Mouse (Mus musculus) spleen, adult 2 months (tissue): Measurements from ENCODE around the gene Tle4. TPM values are rescaled to one million over a fixed set of nuclear protein-coding genes. Genes with fewer than 3 reads are reported as not detected.

Experiments
- DNase-seq, 2 experiments: peaks; one replicate each; pipeline versions ENCODE4 v3.0.0 to v3.0.0-alpha.2; 2012 to 2021; ENCODE audit warnings: low spot score in 2 of 2, low read depth in 1 of 2
- H3K27ac ChIP-seq: fragments of 200-500 bp; 2 replicates; pipeline ENCODE4 v1.5.1; 2012; ENCODE audit warnings: low read length, inconsistent platforms; ENCODE audit not compliant: insufficient read depth
- H3K27me3 ChIP-seq: fragments of 200-500 bp; 2 replicates; pipeline ENCODE4 v1.6.1; 2012; ENCODE audit warnings: mild to moderate bottlenecking, moderate library complexity, low read length, inconsistent platforms; ENCODE audit not compliant: control insufficient read depth, insufficient read depth
- H3K36me3 ChIP-seq: fragments of 200-500 bp; 2 replicates; pipeline ENCODE4 v1.6.1; 2012; ENCODE audit warnings: mild to moderate bottlenecking, low read length, inconsistent platforms; ENCODE audit not compliant: control insufficient read depth, insufficient read depth
- H3K4me1 ChIP-seq: fragments of 200-500 bp; 2 replicates; pipeline ENCODE4 v1.6.1; 2011; ENCODE audit warnings: inconsistent platforms; ENCODE audit not compliant: control insufficient read depth, insufficient read depth, insufficient read length
- H3K4me3 ChIP-seq: fragments of 200-500 bp; 2 replicates; pipeline ENCODE4 v1.5.1; 2011; ENCODE audit warnings: mild to moderate bottlenecking, inconsistent platforms; ENCODE audit not compliant: insufficient read depth, insufficient read length; ENCODE audit errors: extremely low read depth
- CTCF ChIP-seq: fragments of 200-500 bp; IDR thresholded peaks from 2 replicates; pipeline ENCODE4 v1.5.1; 2011; ENCODE audit warnings: mild to moderate bottlenecking, inconsistent platforms; ENCODE audit not compliant: insufficient read depth, insufficient read length, insufficient replicate concordance; ENCODE audit errors: extremely low read depth
- POLR2A ChIP-seq: fragments of 200-500 bp; IDR thresholded peaks from 2 replicates; pipeline ENCODE4 v1.6.1; 2011; ENCODE audit warnings: low read depth, low read length, inconsistent platforms
- WGBS: fragments of 180-500 bp; shearing (Covaris S2); methylation state at CpG from one replicate; pipeline ENCODE4 v1.1.7; 2018; 5-methylcytosine and 5-hydroxymethylcytosine counted together
- polyA plus RNA-seq: library from polyadenylated mRNA; depleted of rRNA; stranded (reverse); fragments of >200 nt; gene quantifications from 2 replicates; pipeline ENCODE4 v1.2.3, GENCODE M21; 2012

The Tle4 gene
- polyA plus RNA-seq, 1 experiment, result 15.9 TPM

- no peak for DNase-seq
- TF ChIP-seq CTCF, result no peak
- TF ChIP-seq POLR2A, result no peak
- 5% methylated on average over 46 of the region's 46 CpGs for WGBS
- peaks cover 4% of the 10 kb centered on the region; the same call in 1 of the 2 replicates for H3K4me1 ChIP-seq
- H3K27me3 ChIP-seq, result no peaks in the 10 kb centered on the region
- peaks cover 4% of the 10 kb centered on the region for H3K36me3 ChIP-seq
- H3K4me3 ChIP-seq, result peak overlapping the region; percentile 71
- H3K27ac ChIP-seq, result peak overlapping the region; percentile 81
These were observed 938 bp upstream of the Tle4 start for GRCm38 (mm10) chr19:14598690-14599288.

DNA sequence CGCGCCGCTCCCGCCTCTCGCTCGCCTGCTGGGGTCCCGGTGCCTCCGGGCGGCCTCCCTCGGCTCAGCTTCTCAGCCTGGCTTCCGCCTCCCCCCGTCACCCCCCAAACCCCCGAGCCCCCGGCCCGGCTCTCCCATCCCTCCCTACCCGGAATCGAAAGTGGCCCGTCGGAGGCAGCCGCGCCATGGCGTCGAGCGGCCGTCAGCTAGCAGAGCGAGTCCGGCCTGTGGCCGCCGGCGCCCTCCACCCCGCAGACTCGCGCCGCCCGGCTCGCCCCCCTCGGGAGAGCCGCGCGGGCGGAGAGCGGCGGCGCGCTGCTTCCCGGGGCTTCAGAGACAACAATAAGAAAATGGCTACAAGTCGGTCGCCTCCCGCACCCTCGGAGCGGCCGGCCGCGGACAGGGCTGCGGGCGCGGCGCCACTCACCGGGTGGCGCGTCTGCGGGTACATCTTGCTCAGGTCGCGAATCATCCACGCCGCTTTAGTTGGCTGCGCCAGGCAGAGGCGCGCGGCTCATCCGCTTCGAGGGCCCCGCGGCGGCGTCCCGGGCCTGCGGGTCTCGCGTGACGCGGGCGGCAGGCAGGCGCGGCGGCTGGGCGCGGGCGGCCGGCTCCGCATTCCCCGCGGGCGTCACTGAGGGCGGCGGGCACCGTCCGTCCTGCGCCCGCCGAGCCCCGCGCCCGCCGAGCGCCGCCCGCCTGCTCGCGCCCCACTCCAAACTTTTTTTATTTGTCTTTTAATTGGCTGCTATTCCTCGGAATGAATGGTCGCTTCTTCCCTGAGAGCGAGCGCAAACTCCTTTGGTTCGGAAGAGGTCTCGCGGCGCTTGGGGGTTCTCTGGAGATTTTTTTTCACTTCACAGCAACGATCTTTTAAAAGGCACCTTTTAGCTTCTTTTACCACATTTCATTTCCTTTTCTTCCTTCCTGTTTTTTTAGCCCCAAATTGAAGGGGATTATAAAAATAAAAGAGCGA is 622 bp downstream of the Tle4 start:
- TF ChIP-seq CTCF, result no peak
- TF ChIP-seq POLR2A, result no peak
- Histone ChIP-seq H3K4me3 (peak overlapping the region; percentile 93), H3K27ac (peak overlapping the region; percentile 99), H3K27me3 (no peaks in the 10 kb centered on the region), H3K4me1 (peaks cover 4% of the 10 kb centered on the region; the same call in 1 of the 2 replicates), H3K36me3 (peaks cover 7% of the 10 kb centered on the region)
- under 1% methylated on average over 110 of the region's 120 CpGs for WGBS
- DNase-seq, result peak in 1 of 2 experiments; percentile 41

DNA sequence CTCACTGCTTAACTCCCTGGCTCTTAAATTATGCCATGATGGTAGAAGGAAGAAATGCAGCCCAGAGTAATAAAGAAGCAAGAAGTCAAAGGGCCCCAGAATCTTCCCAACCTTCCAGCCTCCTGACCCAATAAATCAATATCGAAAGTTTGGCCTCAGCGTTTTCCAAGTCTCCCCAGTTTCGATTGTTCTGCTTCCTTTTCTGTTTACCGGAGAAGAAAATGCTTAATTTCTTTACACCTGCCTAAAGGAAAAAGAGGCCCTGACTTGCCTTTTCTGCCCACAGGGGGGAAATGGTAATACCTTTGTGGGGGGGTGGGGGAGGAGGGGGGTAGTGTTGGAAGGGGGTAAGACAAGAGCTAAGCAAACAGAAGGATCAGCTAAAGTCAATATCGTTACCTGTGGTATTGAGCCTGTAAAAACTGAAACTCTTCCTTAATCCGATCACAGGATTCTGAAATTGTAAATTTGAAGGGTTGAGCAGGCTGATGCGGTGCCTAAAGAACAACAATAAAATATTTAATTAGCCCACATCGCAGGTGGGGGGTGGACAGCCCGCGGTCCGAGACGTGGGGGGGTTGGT is 1.4 kb downstream of the Tle4 start:
- Histone ChIP-seq H3K27me3 (no peaks in the 10 kb centered on the region), H3K4me3 (peak overlapping the region; percentile 93), H3K27ac (peak overlapping the region; percentile 99), H3K36me3 (peaks cover 11% of the 10 kb centered on the region), H3K4me1 (peaks cover 4% of the 10 kb centered on the region; the same call in 1 of the 2 replicates)
- DNase-seq, result no peak
- no peak for TF ChIP-seq POLR2A
- TF ChIP-seq CTCF, result no peak
- 2% methylated on average over 12 of the region's 12 CpGs for WGBS

- H3K27me3 ChIP-seq, result no peaks in the 10 kb centered on the region
- no peak for DNase-seq
- no peak overlapping the region for H3K4me3 ChIP-seq
- whole genome bisulfite sequencing, result 72% methylated on average over 11 of the region's 11 CpGs
- H3K27ac ChIP-seq, result no peak overlapping the region
- TF ChIP-seq POLR2A, result no peak
- peaks cover 4% of the 10 kb centered on the region; the same call in 1 of the 2 replicates for H3K4me1 ChIP-seq
- peaks cover 12% of the 10 kb centered on the region for H3K36me3 ChIP-seq
These were observed 2.4 kb downstream of the Tle4 start for GRCm38 (mm10) chr19:14595390-14595997.

- peaks cover 15% of the 10 kb centered on the region for H3K36me3 ChIP-seq
- DNase-seq, result no peak
- WGBS, result 79% methylated on average over 3 of the region's 3 CpGs
- H3K4me1 ChIP-seq, result peaks cover 6% of the 10 kb centered on the region; the same call in 1 of the 2 replicates
- TF ChIP-seq POLR2A (no peak), CTCF (no peak)
- H3K27ac ChIP-seq, result no peak overlapping the region
- no peaks in the 10 kb centered on the region for H3K27me3 ChIP-seq
- no peak overlapping the region for H3K4me3 ChIP-seq
These were observed 3.3 kb downstream of the Tle4 start for GRCm38 (mm10) chr19:14594537-14594936.

GRCm38 (mm10) chr19:14591809-14592535 is 5.9 kb downstream of the Tle4 start:
- peaks cover 13% of the 10 kb centered on the region; the same call in 1 of the 2 replicates for H3K4me1 ChIP-seq
- WGBS, result 91% methylated on average over 10 of the region's 10 CpGs
- H3K27me3 ChIP-seq, result no peaks in the 10 kb centered on the region
- TF ChIP-seq CTCF, result no peak
- no peak for TF ChIP-seq POLR2A
- H3K36me3 ChIP-seq, result peaks cover 17% of the 10 kb centered on the region
- no peak for DNase-seq
- H3K27ac ChIP-seq, result no peak overlapping the region
- no peak overlapping the region for H3K4me3 ChIP-seq
